Mouse (Mus musculus) cerebellum, adult 2 months (tissue): ENCODE results near the gene Sla2.

Experiments
- CTCF ChIP-seq: fragments of 200-500 bp; IDR thresholded peaks from 2 replicates; pipeline ENCODE4 v1.5.1; 2011; ENCODE audit warnings: low read depth, mild to moderate bottlenecking, control low read depth, low read length, moderate library complexity, borderline replicate concordance; ENCODE audit not compliant: insufficient read depth
- POLR2A ChIP-seq: fragments of 200-500 bp; IDR thresholded peaks from 2 replicates; pipeline ENCODE4 v1.6.1; 2011; ENCODE audit warnings: low read length, control low read depth, borderline replicate concordance; ENCODE audit not compliant: insufficient read depth

GRCm38 (mm10) chr2:156898374-156898773 is 11.4 kb upstream of the Sla2 start:
- TF ChIP-seq CTCF (no peak), POLR2A (no peak)
